Mouse (Mus musculus) olfactory bulb, adult 2 months (tissue): ENCODE results near the gene Dlgap1.

ENCODE experiments used
- CTCF ChIP-seq: fragments of 200-500 bp; IDR thresholded peaks from 2 replicates; pipeline ENCODE4 v1.5.1; 2012; ENCODE audit warnings: low read depth, mild to moderate bottlenecking, low read length, moderate library complexity; ENCODE audit not compliant: insufficient read depth
- POLR2A ChIP-seq: fragments of 200-500 bp; IDR thresholded peaks from 2 replicates; pipeline ENCODE4 v1.6.1; 2012; ENCODE audit warnings: mild to moderate bottlenecking, low read depth, low read length, moderate library complexity; ENCODE audit not compliant: insufficient read depth

- TF ChIP-seq CTCF (no peak), POLR2A (no peak)
Measured at GRCm38 (mm10) chr17:70847086-70847485, 878.2 kb downstream of the Dlgap1 start.
